Mouse (Mus musculus) CH12.LX (cell line): ENCODE data around the gene Vpreb1. TPM values are rescaled to one million over a fixed set of nuclear protein-coding genes. Genes with fewer than 3 reads are reported as not detected.

Source experiments
- DNase-seq: peaks from one replicate; pipeline ENCODE4 v3.0.0-alpha.2; 2013; ENCODE audit errors: extremely low read depth
- H3K27ac ChIP-seq: 2 replicates; pipeline ENCODE4 v1.5.1; 2012; ENCODE audit warnings: low read depth, mild to moderate bottlenecking, control low read depth, moderate library complexity; ENCODE audit not compliant: insufficient read depth
- H3K27me3 ChIP-seq: replicated peaks from 2 replicates; pipeline ENCODE3; 2012; ENCODE audit warnings: inconsistent platforms
- H3K36me3 ChIP-seq, 2 experiments: replicated peaks in 1 of 2; 2 replicates each; pipeline versions ENCODE3 to v1.6.1; 2012; ENCODE audit warnings: inconsistent platforms in 1 of 2, low read length in 1 of 2, mild to moderate bottlenecking in 1 of 2, mixed read lengths in 1 of 2, moderate library complexity in 1 of 2; ENCODE audit not compliant: control insufficient read depth in 1 of 2, insufficient read depth in 1 of 2
- H3K4me1 ChIP-seq, 2 experiments: 2 replicates each; pipeline ENCODE4 v1.6.1; 2012; ENCODE audit warnings: inconsistent platforms in 1 of 2, moderate library complexity in 1 of 2; ENCODE audit not compliant: insufficient read depth in 2 of 2, control insufficient read depth in 1 of 2
- H3K4me2 ChIP-seq: 2 replicates; pipeline ENCODE4 v1.6.1; 2012; ENCODE audit warnings: low read depth, mild to moderate bottlenecking, control low read depth; ENCODE audit not compliant: poor library complexity, insufficient read depth, severe bottlenecking
- H3K4me3 ChIP-seq, 3 experiments: fragments of 150-350 bp in 1 of 3; sonication (generic) in 1 of 3; replicated peaks in 1 of 3; 2 replicates each; pipeline versions ENCODE3 to v1.5.1; 2011 to 2012; ENCODE audit warnings: low read depth in 2 of 3, low read length in 2 of 3, mild to moderate bottlenecking in 2 of 3, moderate library complexity in 2 of 3, control low read depth in 1 of 3, improper control_type of control experiment in 1 of 3, inconsistent platforms in 1 of 3, mixed read lengths in 1 of 3; ENCODE audit not compliant: poor library complexity in 1 of 3
- H3K79me2 ChIP-seq: replicated peaks from 2 replicates; pipeline ENCODE4 v1.6.1; 2012; ENCODE audit warnings: mild to moderate bottlenecking, moderate library complexity; ENCODE audit not compliant: control insufficient read depth, poor library complexity, insufficient read depth, severe bottlenecking; ENCODE audit errors: extremely low read depth
- H3K9ac ChIP-seq: 2 replicates; pipeline ENCODE4 v1.6.1; 2012; ENCODE audit warnings: low read depth, mild to moderate bottlenecking, control low read depth, moderate library complexity; ENCODE audit not compliant: insufficient read depth
- H3K9me3 ChIP-seq: replicated peaks from 2 replicates; pipeline ENCODE3; 2012; ENCODE audit warnings: low read length, inconsistent platforms, mixed read lengths
- CHD1 ChIP-seq: IDR thresholded peaks from 2 replicates; pipeline ENCODE4 v1.6.1; 2012; ENCODE audit warnings: low read depth, low read length, improper control_type of control experiment, inconsistent platforms
- CTCF ChIP-seq, 2 experiments: IDR thresholded peaks in 1 of 2; conservative IDR thresholded peaks in 1 of 2; 2 replicates each; pipeline ENCODE4 v1.5.1; 2011 to 2012; ENCODE audit warnings: low read depth in 2 of 2, low read length in 2 of 2, improper control_type of control experiment in 1 of 2, inconsistent platforms in 1 of 2, mild to moderate bottlenecking in 1 of 2, moderate library complexity in 1 of 2
- E2F4 ChIP-seq: IDR thresholded peaks from 2 replicates; pipeline ENCODE4 v1.6.1; 2011; ENCODE audit warnings: low read depth, low read length, improper control_type of control experiment; ENCODE audit not compliant: insufficient replicate concordance
- ELF1 ChIP-seq: IDR thresholded peaks from 2 replicates; pipeline ENCODE4 v1.6.1; 2014; ENCODE audit warnings: low read depth, mild to moderate bottlenecking, inconsistent platforms, low read length, improper control_type of control experiment
- EP300 ChIP-seq: IDR thresholded peaks from 2 replicates; pipeline ENCODE4 v1.6.1; 2011; ENCODE audit warnings: low read length, improper control_type of control experiment
- HCFC1 ChIP-seq: IDR thresholded peaks from 2 replicates; pipeline ENCODE4 v1.6.1; 2012; ENCODE audit warnings: low read depth, mild to moderate bottlenecking, inconsistent platforms, low read length, improper control_type of control experiment
- IRF4 ChIP-seq: IDR thresholded peaks from 2 replicates; pipeline ENCODE4 v1.6.1; 2014; ENCODE audit warnings: low read depth, mild to moderate bottlenecking, inconsistent platforms, low read length, improper control_type of control experiment
- JUN ChIP-seq: IDR thresholded peaks from 2 replicates; pipeline ENCODE4 v1.6.1; 2011; ENCODE audit warnings: low read depth, mild to moderate bottlenecking, low read length, improper control_type of control experiment, moderate library complexity; ENCODE audit not compliant: insufficient read depth
- JUND ChIP-seq: conservative IDR thresholded peaks from 2 replicates; pipeline ENCODE4 v1.6.1; 2011; ENCODE audit warnings: low read depth, low read length, improper control_type of control experiment
- MAZ ChIP-seq: IDR thresholded peaks from 2 replicates; pipeline ENCODE4 v1.6.1; 2012; ENCODE audit warnings: low read depth, mild to moderate bottlenecking, inconsistent platforms, low read length, improper control_type of control experiment, moderate library complexity
- MEF2A ChIP-seq: IDR thresholded peaks from 2 replicates; pipeline ENCODE4 v1.6.1; 2014; ENCODE audit warnings: low read depth, mild to moderate bottlenecking, inconsistent platforms, low read length, improper control_type of control experiment, borderline replicate concordance
- MYC ChIP-seq: IDR thresholded peaks from 2 replicates; pipeline ENCODE4 v1.6.1; 2011; ENCODE audit warnings: low read depth, mild to moderate bottlenecking, improper control_type of control experiment, low read length
- NELFE ChIP-seq: IDR thresholded peaks from 2 replicates; pipeline ENCODE4 v1.6.1; 2011; ENCODE audit warnings: low read depth, low read length, improper control_type of control experiment
- NRF1 ChIP-seq: IDR thresholded peaks from 2 replicates; pipeline ENCODE4 v1.6.1; 2014; ENCODE audit warnings: low read depth, mild to moderate bottlenecking, inconsistent platforms, low read length, improper control_type of control experiment, moderate library complexity
- PAX5 ChIP-seq: IDR thresholded peaks from 2 replicates; pipeline ENCODE4 v1.6.1; 2012; ENCODE audit warnings: low read length, inconsistent platforms, mixed read lengths
- POLR2A ChIP-seq: IDR thresholded peaks from 2 replicates; pipeline ENCODE4 v1.6.1; 2011; ENCODE audit warnings: low read depth, mild to moderate bottlenecking, improper control_type of control experiment, low read length
- POLR2AphosphoS2 ChIP-seq: IDR thresholded peaks from 2 replicates; pipeline ENCODE4 v1.6.1; 2011; ENCODE audit warnings: low read depth, low read length, improper control_type of control experiment
- RCOR1 ChIP-seq: conservative IDR thresholded peaks from 2 replicates; pipeline ENCODE4 v1.6.1; 2012; ENCODE audit warnings: low read depth, mild to moderate bottlenecking, inconsistent platforms, low read length, improper control_type of control experiment
- SIN3A ChIP-seq: IDR thresholded peaks from 2 replicates; pipeline ENCODE4 v1.6.1; 2012; ENCODE audit warnings: low read length, improper control_type of control experiment, inconsistent platforms
- SMC3 ChIP-seq: IDR thresholded peaks from 2 replicates; pipeline ENCODE4 v1.6.1; 2011; ENCODE audit warnings: low read depth, low read length, improper control_type of control experiment
- TBP ChIP-seq: conservative IDR thresholded peaks from 2 replicates; pipeline ENCODE4 v1.6.1; 2011; ENCODE audit warnings: low read depth, low read length, improper control_type of control experiment
- UBTF ChIP-seq: IDR thresholded peaks from 2 replicates; pipeline ENCODE4 v1.6.1; 2012; ENCODE audit warnings: low read depth, mild to moderate bottlenecking, inconsistent platforms, low read length, improper control_type of control experiment, moderate library complexity
- USF1 ChIP-seq: IDR thresholded peaks from 2 replicates; pipeline ENCODE4 v1.6.1; 2014; ENCODE audit warnings: low read depth, mild to moderate bottlenecking, inconsistent platforms, low read length, improper control_type of control experiment
- USF2 ChIP-seq: conservative IDR thresholded peaks from 2 replicates; pipeline ENCODE4 v1.6.1; 2011; ENCODE audit warnings: low read depth, low read length, improper control_type of control experiment
- ZC3H11A ChIP-seq: IDR thresholded peaks from 2 replicates; pipeline ENCODE4 v1.6.1; 2012; ENCODE audit warnings: low read depth, mild to moderate bottlenecking, inconsistent platforms, low read length, improper control_type of control experiment
- ZKSCAN1 ChIP-seq: IDR thresholded peaks from 2 replicates; pipeline ENCODE4 v1.6.1; 2012; ENCODE audit warnings: low read depth, inconsistent platforms, low read length, improper control_type of control experiment, borderline replicate concordance
- ZMIZ1 ChIP-seq: IDR thresholded peaks from 2 replicates; pipeline ENCODE4 v1.6.1; 2012; ENCODE audit warnings: low read depth, mild to moderate bottlenecking, inconsistent platforms, low read length, improper control_type of control experiment
- ZNF384 ChIP-seq: IDR thresholded peaks from 2 replicates; pipeline ENCODE4 v1.6.1; 2012; ENCODE audit warnings: low read depth, low read length, improper control_type of control experiment, inconsistent platforms
- dilution Hi-C: fragments of 300-500 bp; cut with MboI; formaldehyde crosslinking; loops from 2 replicates; pipeline ENCODE4 v1.14.3; 2020; ENCODE audit warnings: low sequenced_read_pairs; ENCODE audit not compliant: extremely low pct_unique_long_range_greater_than_20kb, extremely low pct_ligation_motif_present
- in situ Hi-C: fragments of 300-500 bp; cut with MboI; formaldehyde crosslinking; loops from 3 replicates; pipeline ENCODE4 v1.14.3; 2019; ENCODE audit warnings: low sequenced_read_pairs, low pct_ligation_motif_present, low pct_unique_long_range_greater_than_20kb, mixed read lengths
- polyA plus RNA-seq: library from polyadenylated mRNA; unstranded; fragments of >175 nt; gene quantifications from 2 replicates; pipeline ENCODE4 v1.2.1, GENCODE M21; 2012; ENCODE audit warnings: low read depth; ENCODE audit not compliant: insufficient read length
- total RNA-seq, 2 experiments: library from RNA; depleted of rRNA; stranded (reverse); fragments of 300-350 nt in 1 of 2; fragments of >200 nt in 1 of 2; gene quantifications; 2 replicates each; pipeline ENCODE4 v1.2.3; 2012 to 2014

Vpreb1 gene
- total and polyA plus RNA-seq, 3 experiments: 0.64 to 1.0 TPM; not detected in 1

- TF ChIP-seq USF2 (no peak), ZKSCAN1 (no peak), MYC (no peak), EP300 (no peak), ZC3H11A (no peak), NELFE (no peak), E2F4 (no peak), SMC3 (no peak), POLR2A (no peak), HCFC1 (no peak), RCOR1 (no peak), NRF1 (no peak), USF1 (no peak), TBP (no peak), SIN3A (no peak)
- DNase-seq: no peak
- Histone ChIP-seq H3K4me1 (no peaks in the 10 kb centered on the region), H3K4me2 (no peak overlapping the region), H3K79me2 (no peaks in the 10 kb centered on the region), H3K36me3 (no peaks in the 10 kb centered on the region), H3K4me3 (no peak overlapping the region), H3K27ac (no peak overlapping the region), H3K9ac (no peak overlapping the region), H3K27me3 (peaks cover 4% of the 10 kb centered on the region), H3K9me3 (peaks cover 5% of the 10 kb centered on the region)
- in situ Hi-C loops: no loop called here
- dilution Hi-C loops: no loop called here
Observed at GRCm38 (mm10) chr16:16852411-16852810, 18.2 kb downstream of the Vpreb1 start.

- peaks cover 2% of the 10 kb centered on the region for H3K27me3 ChIP-seq
- in situ Hi-C loops: no loop called here
- no peak for DNase-seq
- H3K9ac ChIP-seq: no peak overlapping the region
- no peaks in the 10 kb centered on the region for H3K4me1 ChIP-seq
- no peak overlapping the region for H3K4me3 ChIP-seq
- H3K79me2 ChIP-seq: no peaks in the 10 kb centered on the region
- TF ChIP-seq USF2 (no peak), CTCF (conservative IDR thresholded peaks at IDR 0.05 in 1 of 2, IDR thresholded peaks at IDR 0.05 in 1 of 2; ENCODE audit: low read depth in 2 of 2, low read length in 2 of 2) (peak in 1 of 2 experiments; percentile 30; a peak in 1 of 4 replicates)
- H3K4me2 ChIP-seq: no peak overlapping the region
- H3K36me3 ChIP-seq: no peaks in the 10 kb centered on the region
- dilution Hi-C loops: no loop called here
- H3K9me3 ChIP-seq: peaks cover 5% of the 10 kb centered on the region
- H3K27ac ChIP-seq: no peak overlapping the region
Observed at GRCm38 (mm10) chr16:16849196-16849595, 21.4 kb downstream of the Vpreb1 start.

GRCm38 (mm10) chr16:16829671-16830070, 41.0 kb downstream of the Vpreb1 start:
- dilution Hi-C loops: no loop called here
- Histone ChIP-seq H3K27ac (no peak overlapping the region), H3K36me3 (no peaks in the 10 kb centered on the region), H3K9me3 (no peaks in the 10 kb centered on the region), H3K79me2 (no peaks in the 10 kb centered on the region), H3K9ac (no peak overlapping the region), H3K4me3 (no peak overlapping the region), H3K27me3 (peaks cover 26% of the 10 kb centered on the region), H3K4me1 (peaks cover 3 to 7% of the 10 kb centered on the region in 2 experiments; a peak in 2 of 4 replicates), H3K4me2 (no peak overlapping the region)
- DNase-seq: no peak
- in situ Hi-C loops: no loop called here
- TF ChIP-seq POLR2A (no peak), IRF4 (no peak), SMC3 (no peak), UBTF (no peak), POLR2AphosphoS2 (no peak), MEF2A (no peak), MAZ (no peak), CHD1 (no peak), PAX5 (no peak), NELFE (no peak), ZMIZ1 (no peak), ZNF384 (no peak), JUND (no peak), EP300 (no peak), ELF1 (no peak), JUN (no peak)
